Mouse (Mus musculus) midbrain, embryonic 10.5 days (tissue): ENCODE measurements around the gene Zfp148. TPM values are rescaled to one million over a fixed set of nuclear protein-coding genes. Genes with fewer than 3 reads are reported as not detected.

Source experiments
- DNase-seq: peaks from one replicate; pipeline ENCODE4 v3.0.0-alpha.2; 2017; ENCODE audit warnings: low spot score
- H3K27ac ChIP-seq: fragments of 300-500 bp; sonication (generic); replicated peaks from 2 replicates; pipeline ENCODE4 v1.5.1; 2016; ENCODE audit warnings: mild to moderate bottlenecking
- H3K27me3 ChIP-seq: fragments of 300-500 bp; sonication (generic); 2 replicates; pipeline ENCODE4 v1.6.1; 2016; ENCODE audit warnings: low read depth, mild to moderate bottlenecking; ENCODE audit not compliant: poor library complexity, severe bottlenecking
- H3K36me3 ChIP-seq: fragments of 300-500 bp; sonication (generic); 2 replicates; pipeline ENCODE4 v1.6.1; 2016; ENCODE audit warnings: mild to moderate bottlenecking, moderate library complexity
- H3K4me1 ChIP-seq: fragments of 300-500 bp; sonication (generic); 2 replicates; pipeline ENCODE4 v1.6.1; 2016
- H3K4me3 ChIP-seq: fragments of 300-500 bp; sonication (generic); 2 replicates; pipeline ENCODE4 v1.5.1; 2016; ENCODE audit warnings: mild to moderate bottlenecking, moderate library complexity
- H3K9me3 ChIP-seq: fragments of 300-500 bp; sonication (generic); replicated peaks from 2 replicates; pipeline ENCODE4 v1.6.1; 2016; ENCODE audit warnings: mild to moderate bottlenecking
- WGBS: fragments of 180-500 bp; shearing (Covaris S2); methylation state at CpG from one replicate; pipeline ENCODE4 v1.1.7; 2016; 5-methylcytosine and 5-hydroxymethylcytosine counted together
- polyA plus RNA-seq: library from polyadenylated mRNA; unstranded; fragments of >200 nt; fragmentation: Nextera tagmentation; extraction: Ambion mirVana; gene quantifications from 2 replicates; pipeline ENCODE4 v1.2.1, GENCODE M21; 2016

Zfp148 gene
- polyA plus RNA-seq, 1 experiment from 2014 or later, result 40.7 TPM

DNA sequence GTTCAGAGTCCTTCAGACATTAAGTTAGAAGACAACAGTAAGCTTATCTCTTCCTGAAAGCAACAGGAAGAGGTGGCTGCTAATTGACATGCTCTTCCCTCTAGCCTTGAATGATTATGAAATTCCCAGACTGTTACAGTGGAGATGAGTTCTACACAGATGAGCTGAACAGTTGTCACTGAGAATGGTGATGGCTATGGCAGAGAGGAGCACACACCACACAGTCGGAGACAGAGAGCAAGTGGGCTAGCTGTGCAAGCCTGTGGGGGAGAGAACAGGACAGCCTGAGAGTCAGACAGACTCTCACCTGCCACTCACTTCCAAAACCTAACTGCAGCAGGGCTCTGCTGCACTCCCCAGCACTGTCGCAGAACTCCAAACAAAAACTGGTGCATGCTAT lies 51.0 kb downstream of the Zfp148 start:
- Histone ChIP-seq H3K27me3 (no peaks in the 10 kb centered on the region), H3K27ac (no peak overlapping the region), H3K36me3 (peaks cover 63% of the 10 kb centered on the region), H3K4me1 (peaks cover 22% of the 10 kb centered on the region), H3K4me3 (no peak overlapping the region), H3K9me3 (no peaks in the 10 kb centered on the region)
- no peak for DNase-seq
- WGBS, result 91% methylated on average over 2 of the region's 2 CpGs

DNA sequence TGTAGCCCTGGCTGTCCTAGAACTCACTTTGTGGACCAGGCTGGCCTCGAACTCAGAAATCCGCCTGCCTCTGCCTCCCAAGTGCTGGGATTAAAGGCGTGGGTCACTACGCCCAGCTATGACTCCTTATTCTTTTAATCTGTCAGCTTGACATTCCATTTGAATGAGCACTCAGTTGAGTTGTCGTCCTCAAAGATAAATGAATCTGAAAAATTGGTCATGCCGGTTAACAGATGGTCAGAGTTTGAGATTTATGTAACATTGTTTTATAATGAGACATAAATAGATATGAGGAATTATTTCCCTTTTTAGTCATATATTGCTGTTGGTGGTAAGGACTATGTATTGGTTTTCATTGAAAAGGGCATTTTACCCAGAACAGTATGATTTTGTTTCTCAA lies 60.4 kb downstream of the Zfp148 start:
- no peaks in the 10 kb centered on the region for H3K4me1 ChIP-seq
- DNase-seq, result no peak
- no peaks in the 10 kb centered on the region for H3K9me3 ChIP-seq
- H3K36me3 ChIP-seq, result peaks cover 47% of the 10 kb centered on the region
- H3K4me3 ChIP-seq, result no peak overlapping the region
- WGBS, result 96% methylated on average over 6 of the region's 6 CpGs
- no peak overlapping the region for H3K27ac ChIP-seq
- no peaks in the 10 kb centered on the region for H3K27me3 ChIP-seq

GRCm38 (mm10) chr16:33446830-33447229 lies 66.2 kb downstream of the Zfp148 start:
- H3K27ac ChIP-seq, result no peak overlapping the region
- WGBS, result 86% methylated on average over 5 of the region's 5 CpGs
- H3K27me3 ChIP-seq, result no peaks in the 10 kb centered on the region
- H3K9me3 ChIP-seq, result no peaks in the 10 kb centered on the region
- peaks cover 24% of the 10 kb centered on the region for H3K36me3 ChIP-seq
- no peaks in the 10 kb centered on the region for H3K4me1 ChIP-seq
- no peak for DNase-seq
- H3K4me3 ChIP-seq, result no peak overlapping the region

DNA sequence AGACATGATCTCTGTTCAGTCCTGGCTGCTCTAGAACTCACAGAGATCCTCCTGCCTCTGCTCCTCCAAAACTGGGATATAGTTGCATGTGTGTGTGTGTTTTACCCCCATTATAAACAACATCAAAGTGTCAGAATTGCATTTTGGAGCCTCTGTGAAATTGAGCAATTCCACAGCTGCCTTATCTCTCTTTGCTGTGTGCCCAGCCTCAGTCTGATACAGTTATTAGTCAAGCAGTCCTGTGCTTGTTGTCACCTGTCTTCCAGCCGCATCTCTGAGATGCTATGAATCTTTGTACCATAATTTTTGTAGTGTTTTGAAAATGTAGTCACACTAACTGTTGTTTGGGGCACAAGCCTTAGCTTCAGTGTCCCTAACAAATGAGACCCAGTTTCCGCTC lies 73.2 kb downstream of the Zfp148 start:
- DNase-seq, result no peak

GRCm38 (mm10) chr16:33454306-33454705 lies 73.7 kb downstream of the Zfp148 start:
- 76% methylated on average over 2 of the region's 2 CpGs for WGBS
- no peaks in the 10 kb centered on the region; the same call in 1 of the 2 replicates for H3K9me3 ChIP-seq
- no peak overlapping the region for H3K4me3 ChIP-seq
- peaks cover 40% of the 10 kb centered on the region for H3K36me3 ChIP-seq
- H3K27ac ChIP-seq, result no peak overlapping the region
- no peak for DNase-seq
- no peaks in the 10 kb centered on the region for H3K27me3 ChIP-seq
- peaks cover 7% of the 10 kb centered on the region; the same call in 1 of the 2 replicates for H3K4me1 ChIP-seq

More for the DNA sequence above, 73.2 kb downstream of the Zfp148 start:
- 95% methylated on average over 2 of the region's 2 CpGs for WGBS
- Histone ChIP-seq H3K4me1 (peaks cover 7% of the 10 kb centered on the region; the same call in 1 of the 2 replicates), H3K9me3 (no peaks in the 10 kb centered on the region), H3K36me3 (peaks cover 40% of the 10 kb centered on the region), H3K27ac (no peak overlapping the region), H3K4me3 (no peak overlapping the region), H3K27me3 (no peaks in the 10 kb centered on the region)

DNA sequence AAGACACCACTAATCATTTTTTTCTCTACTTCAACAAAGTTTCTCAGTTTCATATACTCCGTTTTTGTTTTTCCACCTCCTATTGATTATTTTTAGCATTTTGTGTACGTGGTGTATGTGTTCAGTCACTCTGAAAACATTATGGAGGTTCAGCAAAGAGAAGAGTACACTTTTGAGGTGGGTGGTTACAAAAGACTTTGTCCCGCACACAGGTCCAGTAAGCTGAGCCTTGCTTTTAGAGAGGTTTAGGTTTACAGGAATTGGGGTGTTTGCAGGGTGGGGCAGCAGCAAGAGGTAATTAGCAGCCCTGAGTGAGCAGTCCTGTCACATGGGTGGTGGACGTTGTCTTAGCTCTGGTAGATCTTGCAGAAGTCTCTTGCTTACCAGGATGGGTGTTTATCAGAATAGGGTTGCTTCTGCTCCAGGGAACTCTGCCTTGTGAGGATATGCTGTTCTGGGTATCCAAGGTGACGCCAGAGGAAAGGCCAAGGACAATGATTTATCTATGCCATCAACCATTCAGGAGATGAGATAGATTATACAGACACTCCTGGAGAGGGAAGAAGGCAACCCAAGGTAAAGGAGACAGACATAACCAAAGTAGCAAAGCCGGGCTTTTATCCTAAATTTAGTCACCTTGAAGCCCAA lies 74.8 kb downstream of the Zfp148 start:
- H3K4me1 ChIP-seq, result peaks cover 7% of the 10 kb centered on the region; the same call in 1 of the 2 replicates
- WGBS, result 85% methylated on average over 6 of the region's 6 CpGs
- no peak overlapping the region for H3K27ac ChIP-seq
- peaks cover 49% of the 10 kb centered on the region for H3K36me3 ChIP-seq
- H3K9me3 ChIP-seq, result no peaks in the 10 kb centered on the region; the same call in 1 of the 2 replicates
- no peak overlapping the region for H3K4me3 ChIP-seq
- no peaks in the 10 kb centered on the region for H3K27me3 ChIP-seq
- no peak for DNase-seq

- Histone ChIP-seq H3K9me3 (no peaks in the 10 kb centered on the region; the same call in 1 of the 2 replicates), H3K4me3 (no peak overlapping the region), H3K27me3 (no peaks in the 10 kb centered on the region), H3K4me1 (peaks cover 3% of the 10 kb centered on the region; the same call in 1 of the 2 replicates), H3K36me3 (peaks cover 54% of the 10 kb centered on the region), H3K27ac (no peak overlapping the region)
- 100% methylated on average over 1 of the region's 1 CpGs for WGBS
- no peak for DNase-seq
Observed at GRCm38 (mm10) chr16:33459101-33459500, 78.5 kb downstream of the Zfp148 start.

GRCm38 (mm10) chr16:33461416-33461815 lies 80.8 kb downstream of the Zfp148 start:
- Histone ChIP-seq H3K27ac (no peak overlapping the region), H3K27me3 (no peaks in the 10 kb centered on the region), H3K4me1 (no peaks in the 10 kb centered on the region), H3K9me3 (no peaks in the 10 kb centered on the region; the same call in 1 of the 2 replicates), H3K4me3 (no peak overlapping the region), H3K36me3 (peaks cover 53% of the 10 kb centered on the region)
- DNase-seq, result no peak
- 94% methylated on average over 3 of the region's 3 CpGs for WGBS

GRCm38 (mm10) chr16:33464509-33465241 lies 84.0 kb downstream of the Zfp148 start:
- 96% methylated on average over 4 of the region's 4 CpGs for WGBS
- no peak overlapping the region for H3K27ac ChIP-seq

DNA sequence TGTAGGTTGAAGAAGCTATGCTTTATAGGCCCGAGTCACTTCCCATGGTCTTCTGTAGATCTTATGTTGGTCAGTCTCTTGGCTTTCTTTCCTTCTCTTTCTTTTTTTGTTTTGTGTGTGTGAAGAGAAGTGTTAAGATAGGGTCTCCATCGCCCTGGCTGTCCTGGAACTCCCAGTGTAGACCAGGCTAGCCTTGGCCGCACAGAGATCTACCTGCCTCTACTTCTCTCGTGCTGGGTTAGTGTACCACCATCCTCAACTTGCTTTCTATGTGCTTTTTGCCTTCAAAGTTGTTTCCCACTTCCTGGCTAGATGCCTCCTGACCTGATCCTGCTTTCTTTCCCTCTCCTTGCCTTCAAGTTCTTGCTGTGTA lies 84.6 kb downstream of the Zfp148 start:
- Histone ChIP-seq H3K4me1 (peaks cover 3% of the 10 kb centered on the region; the same call in 1 of the 2 replicates), H3K9me3 (no peaks in the 10 kb centered on the region), H3K27me3 (no peaks in the 10 kb centered on the region), H3K27ac (no peak overlapping the region), H3K4me3 (no peak overlapping the region), H3K36me3 (peaks cover 46% of the 10 kb centered on the region)
- DNase-seq, result no peak
- 92% methylated on average over 4 of the region's 4 CpGs for WGBS

More at GRCm38 (mm10) chr16:33464509-33465241, 84.0 kb downstream of the Zfp148 start:
- no peaks in the 10 kb centered on the region for H3K27me3 ChIP-seq
- DNase-seq, result no peak
- H3K9me3 ChIP-seq, result no peaks in the 10 kb centered on the region
- peaks cover 3% of the 10 kb centered on the region; the same call in 1 of the 2 replicates for H3K4me1 ChIP-seq
- peaks cover 46% of the 10 kb centered on the region for H3K36me3 ChIP-seq
- no peak overlapping the region for H3K4me3 ChIP-seq

- Histone ChIP-seq H3K27ac (no peak overlapping the region), H3K4me1 (peaks cover 3% of the 10 kb centered on the region; the same call in 1 of the 2 replicates), H3K9me3 (no peaks in the 10 kb centered on the region), H3K4me3 (no peak overlapping the region), H3K27me3 (no peaks in the 10 kb centered on the region), H3K36me3 (peaks cover 54% of the 10 kb centered on the region)
- no peak for DNase-seq
- WGBS, result 68% methylated on average over 6 of the region's 6 CpGs
Observed at GRCm38 (mm10) chr16:33467451-33467850, 86.8 kb downstream of the Zfp148 start.

- Histone ChIP-seq H3K36me3 (peaks cover 72% of the 10 kb centered on the region), H3K4me1 (peaks cover 3% of the 10 kb centered on the region; the same call in 1 of the 2 replicates), H3K27ac (no peak overlapping the region), H3K9me3 (no peaks in the 10 kb centered on the region), H3K27me3 (no peaks in the 10 kb centered on the region), H3K4me3 (no peak overlapping the region)
- DNase-seq, result no peak
Observed at GRCm38 (mm10) chr16:33469973-33470372, 89.3 kb downstream of the Zfp148 start.

DNA sequence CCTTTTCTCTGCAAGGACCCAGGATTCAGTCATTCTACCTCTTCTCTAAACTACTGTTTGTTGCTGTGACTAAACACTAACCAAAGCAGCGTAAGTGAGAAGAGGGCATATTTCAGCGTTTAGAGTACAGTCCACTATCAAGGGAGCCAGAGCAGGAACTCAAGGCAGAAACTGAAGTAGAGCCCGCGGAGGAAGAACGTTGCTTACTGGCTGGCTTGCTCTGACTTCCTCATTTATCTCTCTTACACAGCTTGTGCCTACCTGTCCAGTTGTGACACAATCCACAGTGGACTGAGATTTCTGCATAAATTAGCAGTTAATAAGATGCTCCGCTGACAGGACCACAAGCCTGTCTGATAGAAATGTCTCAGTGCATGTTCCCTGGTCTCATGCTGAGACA lies 93.7 kb downstream of the Zfp148 start:
- WGBS, result 97% methylated on average over 6 of the region's 6 CpGs
- peaks cover 86% of the 10 kb centered on the region for H3K36me3 ChIP-seq

More for the DNA sequence above, 93.7 kb downstream of the Zfp148 start:
- Histone ChIP-seq H3K27ac (no peak overlapping the region), H3K27me3 (no peaks in the 10 kb centered on the region), H3K4me1 (no peaks in the 10 kb centered on the region), H3K9me3 (no peaks in the 10 kb centered on the region), H3K4me3 (no peak overlapping the region)
- DNase-seq, result no peak
